Mouse (Mus musculus): ENCODE measurements at regions not wholly inside any gene's neighbourhood (a gene's known extent, or its start where the extent isn't known, plus 50 kb on each side); places are given as distances from the start of the nearest gene placed in this dataset.

- DNase-seq, result no peak
Observed at GRCm38 (mm10) chr14:36819826-36820225, 148.8 kb downstream of the Ccser2 start.

GRCm38 (mm10) chr14:36802418-36802817 lies 166.2 kb downstream of the Ccser2 start:
- no peak for DNase-seq

- DNase-seq, result no peak
Observed at GRCm38 (mm10) chr14:36799820-36800219, 168.8 kb downstream of the Ccser2 start.

- DNase-seq, result no peak
Observed at GRCm38 (mm10) chr14:36781882-36782281, 186.7 kb downstream of the Ccser2 start.

- DNase-seq, result peak; percentile 5
Observed at GRCm38 (mm10) chr14:36778956-36779355, 189.6 kb downstream of the Ccser2 start.

- DNase-seq, result peak; percentile 66
Observed at GRCm38 (mm10) chr14:36774349-36774748, 194.2 kb downstream of the Ccser2 start.

GRCm38 (mm10) chr14:36764377-36764776 lies 204.2 kb downstream of the Ccser2 start:
- no peak for DNase-seq

GRCm38 (mm10) chr14:36756056-36756455 lies 212.5 kb downstream of the Ccser2 start:
- DNase-seq, result no peak

- DNase-seq, result no peak
Observed at GRCm38 (mm10) chr14:36748130-36748883, 220.3 kb downstream of the Ccser2 start.

GRCm38 (mm10) chr14:36731095-36731494 lies 237.5 kb downstream of the Ccser2 start:
- no peak for DNase-seq

GRCm38 (mm10) chr14:36726092-36726491 lies 242.5 kb downstream of the Ccser2 start:
- DNase-seq, result no peak

- no peak for DNase-seq
Observed at GRCm38 (mm10) chr14:36715684-36716083, 252.9 kb downstream of the Ccser2 start.

- no peak for DNase-seq
Observed at GRCm38 (mm10) chr14:36696993-36697392, 271.6 kb downstream of the Ccser2 start.

- DNase-seq, result no peak
Observed at GRCm38 (mm10) chr14:36691958-36692357, 276.6 kb downstream of the Ccser2 start.

- DNase-seq, result no peak
Observed at GRCm38 (mm10) chr14:36691018-36691417, 277.6 kb downstream of the Ccser2 start.

GRCm38 (mm10) chr14:36658678-36659263 lies 309.8 kb downstream of the Ccser2 start:
- no peak for DNase-seq

- DNase-seq, result no peak
Observed at GRCm38 (mm10) chr14:36658193-36658592, 310.4 kb downstream of the Ccser2 start.

GRCm38 (mm10) chr14:36652982-36653557 lies 315.5 kb downstream of the Ccser2 start:
- no peak for DNase-seq

- no peak for DNase-seq
Observed at GRCm38 (mm10) chr14:36651053-36651735, 317.4 kb downstream of the Ccser2 start.

GRCm38 (mm10) chr14:36646649-36647048 lies 321.9 kb downstream of the Ccser2 start:
- no peak for DNase-seq

- no peak for DNase-seq
Observed at GRCm38 (mm10) chr14:36646237-36646636, 322.3 kb downstream of the Ccser2 start.

GRCm38 (mm10) chr14:36624822-36625221 lies 343.8 kb downstream of the Ccser2 start:
- no peak for DNase-seq

GRCm38 (mm10) chr14:36624134-36624533 lies 344.4 kb downstream of the Ccser2 start:
- DNase-seq, result no peak

- no peak for DNase-seq
Observed at GRCm38 (mm10) chr14:36623036-36623435, 345.5 kb downstream of the Ccser2 start.

All from kidney, postnatal 10 days (tissue).